Mouse (Mus musculus): ENCODE measurements at regions not wholly inside any gene's neighbourhood (a gene's known extent, or its start where the extent isn't known, plus 50 kb on each side); places are given as distances from the start of the nearest gene placed in this dataset.

DNA sequence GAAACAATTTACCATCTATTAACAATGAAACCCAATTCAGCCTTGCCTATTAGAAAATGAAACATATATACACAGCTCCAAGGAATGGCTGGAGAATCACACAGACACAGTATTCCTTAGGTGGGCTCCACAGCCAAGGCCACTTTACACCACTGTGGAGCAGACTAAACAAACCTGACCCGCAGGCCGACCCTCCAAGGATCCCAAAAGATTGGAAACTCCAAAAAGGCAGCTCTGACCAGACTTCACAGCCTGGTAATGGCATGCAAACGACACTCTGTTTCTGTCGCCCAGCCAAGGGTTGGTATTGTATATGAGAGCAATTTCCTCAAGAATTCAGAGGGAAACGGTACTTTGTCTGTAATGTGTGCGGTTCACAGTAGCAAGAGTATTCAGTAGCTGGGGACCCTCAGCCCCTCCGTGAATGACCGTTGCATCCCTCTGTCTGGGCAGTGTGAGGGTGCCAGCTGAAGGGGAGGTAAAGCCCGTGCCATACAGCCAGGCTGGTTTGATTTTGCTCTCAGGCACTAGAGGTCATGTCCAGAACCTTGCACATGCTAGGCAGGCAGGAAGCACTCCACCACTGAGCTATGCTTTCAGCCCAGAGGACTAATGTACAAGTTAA lies 184.5 kb upstream of the Spred2 start:
- Histone ChIP-seq H3K79me2 (ENCODE audit: control insufficient read depth, insufficient read depth) (no peaks in the 10 kb centered on the region), H3K4me3 (no peak overlapping the region), H3K27me3 (ENCODE audit: control insufficient read depth, insufficient read depth, insufficient read length) (no peaks in the 10 kb centered on the region), H3K36me3 (ENCODE audit: control insufficient read depth, insufficient read depth) (no peaks in the 10 kb centered on the region), H3ac (ENCODE audit: control insufficient read depth, insufficient read length) (no peak overlapping the region), H3K4me2 (ENCODE audit: low read depth) (no peak overlapping the region)
- no peak for TF ChIP-seq TCF3 (IDR thresholded peaks at IDR 0.05; ENCODE audit: insufficient read length, low read depth)
- TF ChIP-seq POLR2AphosphoS2 (IDR thresholded peaks at IDR 0.05; ENCODE audit: insufficient read length, low read depth): no peak
- no peak for TF ChIP-seq E2F4 (IDR thresholded peaks at IDR 0.05; ENCODE audit: insufficient read depth)
- TF ChIP-seq MAX (IDR thresholded peaks at IDR 0.05; ENCODE audit: low read depth): no peak
- no peak for TF ChIP-seq REST (IDR thresholded peaks at IDR 0.05; ENCODE audit: insufficient read depth, insufficient read length)
- TF ChIP-seq TCF12 (IDR thresholded peaks at IDR 0.05; ENCODE audit: insufficient read depth, poor library complexity, severe bottlenecking): no peak
- TF ChIP-seq POLR2A (IDR thresholded peaks at IDR 0.05; ENCODE audit: insufficient read length, low read depth): no peak
- TF ChIP-seq MYOD1 (IDR thresholded peaks at IDR 0.05; ENCODE audit: control insufficient read depth in 1 of 3, insufficient read length in 2 of 3, low read depth in 2 of 3): no peak
- TF ChIP-seq USF1 (IDR thresholded peaks at IDR 0.05; ENCODE audit: low read depth): no peak

DNA sequence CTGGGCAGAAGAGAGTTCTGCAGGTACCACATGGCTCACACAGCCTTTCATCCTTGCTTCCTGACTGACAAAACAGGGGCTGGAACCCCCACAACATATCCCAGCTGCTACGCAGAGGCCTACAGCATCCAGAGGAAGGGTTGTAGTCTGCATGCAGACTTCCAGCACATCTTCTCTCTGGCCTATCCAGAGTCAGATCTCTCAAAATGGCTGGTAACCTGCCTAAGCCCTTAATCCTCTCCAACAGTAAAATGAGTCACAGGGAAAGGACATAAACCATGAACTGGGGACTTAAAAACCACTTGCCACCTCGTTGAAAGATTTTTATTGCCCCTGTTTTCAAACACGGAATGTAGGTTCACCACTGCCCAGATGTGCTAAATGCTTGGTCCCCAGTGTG lies 183.6 kb upstream of the Spred2 start:
- Histone ChIP-seq H3K4me2 (ENCODE audit: low read depth) (no peak overlapping the region), H3K27me3 (ENCODE audit: control insufficient read depth, insufficient read depth, insufficient read length) (no peaks in the 10 kb centered on the region), H3K4me3 (no peak overlapping the region), H3ac (ENCODE audit: control insufficient read depth, insufficient read length) (no peak overlapping the region), H3K79me2 (ENCODE audit: control insufficient read depth, insufficient read depth) (no peaks in the 10 kb centered on the region), H3K36me3 (ENCODE audit: control insufficient read depth, insufficient read depth) (no peaks in the 10 kb centered on the region)
- TF ChIP-seq MAX (IDR thresholded peaks at IDR 0.05; ENCODE audit: low read depth) (no peak), E2F4 (IDR thresholded peaks at IDR 0.05; ENCODE audit: insufficient read depth) (no peak), POLR2A (IDR thresholded peaks at IDR 0.05; ENCODE audit: insufficient read length, low read depth) (no peak), POLR2AphosphoS2 (IDR thresholded peaks at IDR 0.05; ENCODE audit: insufficient read length, low read depth) (no peak), MYOD1 (IDR thresholded peaks at IDR 0.05; ENCODE audit: control insufficient read depth in 1 of 3, insufficient read length in 2 of 3, low read depth in 2 of 3) (no peak), TCF3 (IDR thresholded peaks at IDR 0.05; ENCODE audit: insufficient read length, low read depth) (no peak)

DNA sequence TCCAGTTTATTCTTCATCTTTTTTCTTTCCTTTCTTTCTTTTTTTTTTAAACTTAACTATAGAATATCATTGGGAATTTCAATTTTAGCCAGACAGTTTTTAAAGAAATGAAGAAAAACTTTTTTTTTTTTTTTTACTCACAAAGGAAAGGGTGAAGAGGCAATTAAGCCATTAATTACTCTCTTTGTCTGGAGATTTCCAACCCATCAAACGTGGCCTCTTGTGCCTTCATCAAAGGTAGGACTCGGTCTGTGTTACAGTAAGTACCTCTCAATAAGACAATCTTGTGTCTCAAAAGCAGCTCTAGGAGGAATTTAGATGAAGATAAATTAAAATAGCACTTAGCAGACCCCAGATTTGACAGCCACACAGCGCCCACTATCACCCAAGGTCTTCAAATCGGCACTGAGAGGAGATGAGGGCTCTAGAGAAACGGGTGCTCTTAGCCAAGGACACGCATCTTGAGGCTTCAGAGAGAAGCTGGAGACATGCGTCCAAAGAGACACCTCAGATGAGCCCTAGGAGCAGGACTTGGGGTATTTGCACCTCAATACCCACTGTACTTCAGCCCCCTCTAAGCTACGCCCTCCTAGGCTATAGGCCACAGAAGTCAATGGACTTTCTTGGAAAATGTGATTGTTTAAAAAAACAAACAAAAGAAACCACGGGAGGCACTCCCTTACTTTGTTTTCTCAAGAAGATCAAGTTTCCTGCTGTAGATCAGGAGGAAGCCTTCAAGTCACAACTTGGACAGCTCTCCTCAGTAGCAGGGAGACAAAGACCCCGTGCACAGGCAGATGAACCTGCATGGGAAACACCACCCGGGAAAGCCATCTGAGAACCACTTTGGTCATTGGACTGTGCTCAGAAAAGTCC lies 176.8 kb upstream of the Spred2 start:
- H3K4me3 ChIP-seq: no peak overlapping the region
- H3K4me2 ChIP-seq (ENCODE audit: low read depth): no peak overlapping the region
- no peak overlapping the region for H3ac ChIP-seq (ENCODE audit: control insufficient read depth, insufficient read length)
- H3K36me3 ChIP-seq (ENCODE audit: control insufficient read depth, insufficient read depth): no peaks in the 10 kb centered on the region
- H3K27me3 ChIP-seq (ENCODE audit: control insufficient read depth, insufficient read depth, insufficient read length): no peaks in the 10 kb centered on the region
- no peak for TF ChIP-seq TCF12 (IDR thresholded peaks at IDR 0.05; ENCODE audit: insufficient read depth, poor library complexity, severe bottlenecking)
- no peak for TF ChIP-seq MAX (IDR thresholded peaks at IDR 0.05; ENCODE audit: low read depth)
- TF ChIP-seq E2F4 (IDR thresholded peaks at IDR 0.05; ENCODE audit: insufficient read depth): no peak
- no peak for TF ChIP-seq TCF3 (IDR thresholded peaks at IDR 0.05; ENCODE audit: insufficient read length, low read depth)
- no peak for TF ChIP-seq POLR2AphosphoS2 (IDR thresholded peaks at IDR 0.05; ENCODE audit: insufficient read length, low read depth)
- TF ChIP-seq SRF (IDR thresholded peaks at IDR 0.05; ENCODE audit: control insufficient read depth, insufficient read length, low read depth): no peak
- TF ChIP-seq MYOD1 (IDR thresholded peaks at IDR 0.05; ENCODE audit: control insufficient read depth in 1 of 3, insufficient read length in 2 of 3, low read depth in 2 of 3): no peak
- TF ChIP-seq USF1 (IDR thresholded peaks at IDR 0.05; ENCODE audit: low read depth): no peak
- no peak for TF ChIP-seq REST (IDR thresholded peaks at IDR 0.05; ENCODE audit: insufficient read depth, insufficient read length)
- no peak for TF ChIP-seq CEBPB (IDR thresholded peaks at IDR 0.05; ENCODE audit: insufficient read depth, poor library complexity, severe bottlenecking)
- no peak for TF ChIP-seq MYOG (IDR thresholded peaks at IDR 0.05; ENCODE audit: control insufficient read depth in 1 of 3, insufficient read depth in 1 of 3, insufficient read length in 2 of 3, low read depth in 2 of 3)
- no peak for TF ChIP-seq POLR2A (IDR thresholded peaks at IDR 0.05; ENCODE audit: insufficient read length, low read depth)
- no peaks in the 10 kb centered on the region for H3K79me2 ChIP-seq (ENCODE audit: control insufficient read depth, insufficient read depth)

DNA sequence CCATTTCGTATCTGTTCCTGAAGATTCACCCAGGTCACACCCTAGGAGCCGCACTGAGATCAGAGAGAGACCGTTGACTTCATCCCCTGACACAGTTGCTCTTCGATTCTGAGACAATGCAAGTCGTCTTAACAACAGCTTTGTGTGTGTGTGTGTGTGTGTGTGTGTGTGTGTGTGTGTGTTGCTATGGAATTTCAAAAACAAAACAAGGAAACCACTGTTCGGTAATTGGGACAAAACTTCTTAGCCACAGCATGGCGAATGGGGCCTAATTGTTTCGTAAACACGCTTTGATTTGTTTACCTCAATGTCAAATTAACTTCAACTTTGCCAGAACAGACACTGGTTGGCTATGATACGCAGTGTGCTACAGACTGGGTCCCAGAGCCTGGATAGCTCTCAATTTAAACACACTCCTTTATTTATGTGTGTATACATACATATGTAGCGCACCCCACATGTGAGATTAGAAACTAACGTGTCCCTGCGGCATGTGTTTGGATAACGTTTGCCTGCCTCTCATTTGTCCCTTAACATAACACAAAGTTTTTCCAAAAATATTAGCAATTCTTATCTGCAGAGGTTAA lies 176.1 kb upstream of the Spred2 start:
- Histone ChIP-seq H3K36me3 (ENCODE audit: control insufficient read depth, insufficient read depth) (no peaks in the 10 kb centered on the region), H3K4me2 (ENCODE audit: low read depth) (no peak overlapping the region), H3ac (ENCODE audit: control insufficient read depth, insufficient read length) (no peak overlapping the region), H3K79me2 (ENCODE audit: control insufficient read depth, insufficient read depth) (no peaks in the 10 kb centered on the region), H3K27me3 (ENCODE audit: control insufficient read depth, insufficient read depth, insufficient read length) (no peaks in the 10 kb centered on the region), H3K4me3 (no peak overlapping the region)
- TF ChIP-seq CEBPB (IDR thresholded peaks at IDR 0.05; ENCODE audit: insufficient read depth, poor library complexity, severe bottlenecking) (no peak), MYOG (IDR thresholded peaks at IDR 0.05; ENCODE audit: control insufficient read depth in 1 of 3, insufficient read depth in 1 of 3, insufficient read length in 2 of 3, low read depth in 2 of 3) (no peak), REST (IDR thresholded peaks at IDR 0.05; ENCODE audit: insufficient read depth, insufficient read length) (no peak), POLR2A (IDR thresholded peaks at IDR 0.05; ENCODE audit: insufficient read length, low read depth) (no peak), USF1 (IDR thresholded peaks at IDR 0.05; ENCODE audit: low read depth) (no peak), E2F4 (IDR thresholded peaks at IDR 0.05; ENCODE audit: insufficient read depth) (no peak), TCF12 (IDR thresholded peaks at IDR 0.05; ENCODE audit: insufficient read depth, poor library complexity, severe bottlenecking) (no peak), MYOD1 (IDR thresholded peaks at IDR 0.05; ENCODE audit: control insufficient read depth in 1 of 3, insufficient read length in 2 of 3, low read depth in 2 of 3) (no peak), TCF3 (IDR thresholded peaks at IDR 0.05; ENCODE audit: insufficient read length, low read depth) (no peak), SRF (IDR thresholded peaks at IDR 0.05; ENCODE audit: control insufficient read depth, insufficient read length, low read depth) (no peak), POLR2AphosphoS2 (IDR thresholded peaks at IDR 0.05; ENCODE audit: insufficient read length, low read depth) (no peak), MAX (IDR thresholded peaks at IDR 0.05; ENCODE audit: low read depth) (no peak)
